Mouse (Mus musculus) Patski (cell line): ENCODE results near the gene Gm16181. TPM values are rescaled to one million over a fixed set of nuclear protein-coding genes. Genes with fewer than 3 reads are reported as not detected.

Experiments used
- ATAC-seq: fragments of 100-300 bp; one replicate; pipeline ENCODE4 v1.8.0; 2021
- CTCF ChIA-PET: fragments of 350-600 bp; sonication (Branson Sonifier 250); formaldehyde crosslinking; loops from one replicate; lab custom pipeline; 2022; ENCODE audit warnings: inconsistent platforms; lab: Charles Lee
- POLR2A ChIA-PET: fragments of 350-600 bp; sonication (Branson Sonifier 250); formaldehyde crosslinking; loops from one replicate; lab custom pipeline; 2022; ENCODE audit warnings: antibody characterized with exemption, inconsistent platforms; lab: Charles Lee
- DNase-seq: peaks from one replicate; pipeline ENCODE4 v3.0.0-alpha.2; 2011; ENCODE audit warnings: low read depth, low spot score
- H3K27me3 ChIP-seq: fragments of 371-371 bp; one replicate; pipeline ENCODE4 v1.5.1; 2021
- CTCF ChIP-seq: fragments of 100-300 bp; IDR thresholded peaks from one replicate; pipeline ENCODE4 v1.5.1; 2021
- in situ Hi-C: fragments of 300-500 bp; cut with MboI; formaldehyde crosslinking; loops from 3 replicates; pipeline ENCODE4 v1.11.1; 2018; ENCODE audit warnings: low pct_unique_long_range_greater_than_20kb, mixed read lengths
- polyA plus RNA-seq: library from polyadenylated mRNA; unstranded; gene quantifications from one replicate; pipeline ENCODE4 v1.2.3, GENCODE M21; 2021

Gm16181 gene
- polyA plus RNA-seq, 1 experiment from 2014 or later: 0.54 TPM

- in situ Hi-C loops: no loop called here
- H3K27me3 ChIP-seq: no peaks in the 10 kb centered on the region
- POLR2A ChIA-PET: interaction anchor here (0.6 kb wide), 1 partner anchor 1582 kb away, joined by 3 read pairs; no protein-coding TSS in a partner anchor
- no peak for ATAC-seq
- no peak for TF ChIP-seq CTCF
- no peak for DNase-seq
- CTCF ChIA-PET: interaction anchor here (1.6 to 1.7 kb wide), 2 partner anchors 8 to 13 kb away, joined by 8 read pairs; no protein-coding TSS in a partner anchor
Measured at GRCm38 (mm10) chr17:35261651-35262050, 41.0 kb downstream of the Gm16181 start.

GRCm38 (mm10) chr17:35262664-35263522 lies 42.3 kb downstream of the Gm16181 start, which contains the start of gene H2-D1:
TSS of gene H2-D1 (plus strand) at chr17:35262730.
- DNase-seq: peak; percentile 59
- POLR2A ChIA-PET: no interaction called here
- ATAC-seq: peak; percentile 97
- CTCF ChIA-PET: no interaction called here
- TF ChIP-seq CTCF: no peak
- H3K27me3 ChIP-seq: no peaks in the 10 kb centered on the region
- in situ Hi-C loops: no loop called here

GRCm38 (mm10) chr17:35263523-35263883 lies 42.9 kb downstream of the Gm16181 start:
- no peaks in the 10 kb centered on the region for H3K27me3 ChIP-seq
- ATAC-seq: no peak
- TF ChIP-seq CTCF: no peak
- in situ Hi-C loops: no loop called here
- ChIA-PET POLR2A (no interaction called here), CTCF (no interaction called here)
- DNase-seq: no peak

GRCm38 (mm10) chr17:35267399-35268086 lies 46.9 kb downstream of the Gm16181 start:
- ChIA-PET POLR2A (no interaction called here), CTCF (no interaction called here)
- in situ Hi-C loops: no loop called here
- ATAC-seq (no peak), DNase-seq (no peak)
- TF ChIP-seq CTCF: no peak
- no peaks in the 10 kb centered on the region for H3K27me3 ChIP-seq

- ATAC-seq (no peak), DNase-seq (peak; percentile 60)
- in situ Hi-C loops: loop anchor here (5.0 kb wide), 1 partner anchor 1297 kb away; no protein-coding TSS in a partner anchor
- TF ChIP-seq CTCF: no peak
- ChIA-PET CTCF (interaction anchor here (1.4 to 3.4 kb wide), 4 partner anchors 9 to 24 kb away, joined by 3 to 27 read pairs (median 6); no protein-coding TSS in a partner anchor), POLR2A (no interaction called here)
- H3K27me3 ChIP-seq: no peaks in the 10 kb centered on the region
Measured at GRCm38 (mm10) chr17:35269653-35270347, 49.2 kb downstream of the Gm16181 start.

- no peak for TF ChIP-seq CTCF
- in situ Hi-C loops: loop anchor here (5.0 kb wide), 1 partner anchor 1300 kb away; no protein-coding TSS in a partner anchor
- CTCF ChIA-PET: no interaction called here
- no peak for DNase-seq
- H3K27me3 ChIP-seq: no peaks in the 10 kb centered on the region
- POLR2A ChIA-PET: interaction anchor here (0.5 kb wide), 1 partner anchor 18 kb away, joined by 4 read pairs; no protein-coding TSS in a partner anchor
- ATAC-seq: no peak
Measured at GRCm38 (mm10) chr17:35272249-35272648, 51.6 kb downstream of the Gm16181 start.

Other genes with a start within 250 kb of the Gm16181 start
- gene Hspa1a, start 248.7 kb upstream of the Gm16181 start, polyA plus RNA-seq: 9.2 TPM
- 1.9 TPM for gene Hspa1l, start 248.1 kb upstream of the Gm16181 start, polyA plus RNA-seq
- gene Lsm2, start 239.0 kb upstream of the Gm16181 start, polyA plus RNA-seq: 64.4 TPM
- gene Vars, start 219.8 kb upstream of the Gm16181 start, polyA plus RNA-seq: 123 TPM
- gene Vwa7, start 204.3 kb upstream of the Gm16181 start, polyA plus RNA-seq: 1.2 TPM
- 0.64 TPM for gene Sapcd1, start 192.8 kb upstream of the Gm16181 start, polyA plus RNA-seq
- gene Msh5, start 174.1 kb upstream of the Gm16181 start, polyA plus RNA-seq: 2.9 TPM
- 671 TPM for gene Clic1, start 170.9 kb upstream of the Gm16181 start, polyA plus RNA-seq
- 198 TPM for gene Ddah2, start 161.8 kb upstream of the Gm16181 start, polyA plus RNA-seq
- gene Ly6g6c, start 155.4 kb upstream of the Gm16181 start, polyA plus RNA-seq: not detected
- not detected for gene Mpig6b, start 154.7 kb upstream of the Gm16181 start, polyA plus RNA-seq
- not detected for gene Ly6g6e, start 143.9 kb upstream of the Gm16181 start, polyA plus RNA-seq
- gene Ly6g6d, start 142.8 kb upstream of the Gm16181 start, polyA plus RNA-seq: 0.19 TPM
- gene Ly6g6f, start 135.2 kb upstream of the Gm16181 start, polyA plus RNA-seq: not detected
- 77.3 TPM for gene Abhd16a, start 131.6 kb upstream of the Gm16181 start, polyA plus RNA-seq
- gene Ly6g5c, start 112.6 kb upstream of the Gm16181 start, polyA plus RNA-seq: not detected
- 0.27 TPM for gene Ly6g5b, start 105.4 kb upstream of the Gm16181 start, polyA plus RNA-seq
- 28.4 TPM for gene Gpank1, start 99.4 kb upstream of the Gm16181 start, polyA plus RNA-seq
- gene Csnk2b, start 98.8 kb upstream of the Gm16181 start, polyA plus RNA-seq: 254 TPM
- gene D17H6S53E, start 94.5 kb upstream of the Gm16181 start, polyA plus RNA-seq: 29.3 TPM
- gene Apom, start 88.8 kb upstream of the Gm16181 start, polyA plus RNA-seq: 0.15 TPM
- gene Bag6, start 85.7 kb upstream of the Gm16181 start, polyA plus RNA-seq: 283 TPM
- 300 TPM for gene Prrc2a, start 55.9 kb upstream of the Gm16181 start, polyA plus RNA-seq
- 0.14 TPM for gene Aif1, start 44.8 kb upstream of the Gm16181 start, polyA plus RNA-seq
- gene Lst1, start 32.4 kb upstream of the Gm16181 start, polyA plus RNA-seq: not detected
- not detected for gene Ltb, start 26.4 kb upstream of the Gm16181 start, polyA plus RNA-seq
- not detected for gene Tnf, start 18.8 kb upstream of the Gm16181 start, polyA plus RNA-seq
- 0.14 TPM for gene Lta, start 15.5 kb upstream of the Gm16181 start, polyA plus RNA-seq
- gene Atp6v1g2, start 12.8 kb downstream of the Gm16181 start, polyA plus RNA-seq: 3.7 TPM
- 32.8 TPM for gene Nfkbil1, start 15.0 kb downstream of the Gm16181 start, polyA plus RNA-seq
- 321 TPM for gene Ddx39b, start 20.9 kb downstream of the Gm16181 start, polyA plus RNA-seq
- 112 TPM for gene H2-D1, start 41.9 kb downstream of the Gm16181 start, polyA plus RNA-seq
- gene H2-Q1, start 99.6 kb downstream of the Gm16181 start, polyA plus RNA-seq: 1.1 TPM
- not detected for gene H2-Q2, start 121.4 kb downstream of the Gm16181 start, polyA plus RNA-seq
- gene H2-Q4, start 158.8 kb downstream of the Gm16181 start, polyA plus RNA-seq: 4.8 TPM
- gene H2-Q6, start 204.0 kb downstream of the Gm16181 start, polyA plus RNA-seq: 0.03 TPM
- 0.08 TPM for gene H2-Q7, start 218.3 kb downstream of the Gm16181 start, polyA plus RNA-seq
- gene H2-Q10, start 249.3 kb downstream of the Gm16181 start, polyA plus RNA-seq: 0.35 TPM